In genomic region chr1:187823351-187823750, GRCm38 (mm10) we compare ENCODE assay signal across 28 mouse cellular contexts.
DNase-seq lines count a peak whose midpoint lies in the region; ATAC-seq and TF ChIP-seq lines count a peak whose summit lies in the region.
"Had no signal": no experiment of that assay in that cellular context is flagged by ENCODE, and none has a peak within 500 bp of the region (broad histone marks: within the 10 kb centered on the region; RNA-seq: fewer than 3 reads in every experiment).

No protein-coding gene starts in this region.

- H3K36me3 ChIP-seq in intestine, embryonic 16.5 days (ENCODE audit: control insufficient read depth, insufficient read depth, low read length): no peaks in the 10 kb centered on the region
- H3K36me3 ChIP-seq in kidney, adult 2 months (ENCODE audit: control insufficient read depth, insufficient read depth, low read length): no peaks in the 10 kb centered on the region
- H3K36me3 ChIP-seq in kidney, embryonic 16.5 days (ENCODE audit: insufficient read depth, low read length): no peaks in the 10 kb centered on the region
- no peaks in the 10 kb centered on the region for H3K36me3 ChIP-seq in hindbrain, embryonic 12.5 days
- H3K36me3 ChIP-seq: embryonic facial prominence, embryonic 13.5 days; forebrain, embryonic 10.5 days; forebrain, embryonic 15.5 days; limb, embryonic 12.5 days; lung, embryonic 15.5 days; neural tube, embryonic 12.5 days had no signal

- WGBS in intestine, embryonic 16.5 days: 53% methylated on average over 5 of the region's 5 CpGs
- WGBS in kidney, adult 2 months: 47% methylated on average over 5 of the region's 5 CpGs
- WGBS in kidney, embryonic 16.5 days: 66% methylated on average over 5 of the region's 5 CpGs
- WGBS in hindbrain, embryonic 12.5 days: 57% methylated on average over 5 of the region's 5 CpGs

- no peaks in the 10 kb centered on the region for H3K27me3 ChIP-seq in intestine, embryonic 16.5 days (replicated peaks; ENCODE audit: control insufficient read depth, insufficient read depth, low read length)
- H3K27me3 ChIP-seq in kidney, adult 2 months (replicated peaks; ENCODE audit: control insufficient read depth, insufficient read depth, low read length): no peaks in the 10 kb centered on the region
- no peaks in the 10 kb centered on the region for H3K27me3 ChIP-seq in kidney, embryonic 16.5 days (ENCODE audit: insufficient read depth, low read length)
- H3K27me3 ChIP-seq in hindbrain, embryonic 12.5 days: no peaks in the 10 kb centered on the region
- H3K27me3 ChIP-seq: embryonic facial prominence, embryonic 13.5 days; limb, embryonic 12.5 days; lung, embryonic 15.5 days; neural tube, embryonic 12.5 days had no signal

- peaks cover 13% of the 10 kb centered on the region for H3K4me1 ChIP-seq in intestine, embryonic 16.5 days (ENCODE audit: control insufficient read depth, insufficient read depth, low read length)
- peaks cover 27% of the 10 kb centered on the region; the same call in 1 of the 2 replicates for H3K4me1 ChIP-seq in kidney, adult 2 months (ENCODE audit: control insufficient read depth, insufficient read depth, low read length)
- peaks cover 23% of the 10 kb centered on the region for H3K4me1 ChIP-seq in kidney, embryonic 16.5 days (ENCODE audit: insufficient read depth, low read length)
- H3K4me1 ChIP-seq in hindbrain, embryonic 12.5 days: no peaks in the 10 kb centered on the region
- H3K4me1 ChIP-seq: forebrain, embryonic 15.5 days; limb, embryonic 12.5 days; neural tube, embryonic 12.5 days had no signal

- no peaks in the 10 kb centered on the region for H3K9me3 ChIP-seq in intestine, embryonic 16.5 days (ENCODE audit: control insufficient read depth, low read length)
- no peaks in the 10 kb centered on the region for H3K9me3 ChIP-seq in kidney, embryonic 16.5 days (ENCODE audit: low read length)
- 0 out of 2 replicates have a peak, but pooled peaks cover 3% of the 10 kb centered on the region for H3K9me3 ChIP-seq in hindbrain, embryonic 12.5 days (replicated peaks)
- H3K9me3 ChIP-seq: embryonic facial prominence, embryonic 13.5 days; forebrain, embryonic 10.5 days; forebrain, embryonic 15.5 days; limb, embryonic 12.5 days; lung, embryonic 15.5 days; neural tube, embryonic 12.5 days had no signal

- no peak overlapping the region for H3K9ac ChIP-seq in intestine, embryonic 16.5 days (ENCODE audit: low read depth, low read length)
- H3K9ac ChIP-seq in kidney, embryonic 16.5 days (replicated peaks; ENCODE audit: low read length): no peak overlapping the region
- no peak overlapping the region for H3K9ac ChIP-seq in hindbrain, embryonic 12.5 days
- H3K9ac ChIP-seq: embryonic facial prominence, embryonic 13.5 days; forebrain, embryonic 15.5 days; hindbrain, embryonic 14.5 days; limb, embryonic 12.5 days; lung, embryonic 15.5 days; neural tube, embryonic 12.5 days had no signal

- H3K4me3 ChIP-seq in intestine, embryonic 16.5 days (ENCODE audit: low read length): no peak overlapping the region
- H3K4me3 ChIP-seq in kidney, adult 2 months (ENCODE audit: insufficient read depth, low read depth, low read length): no peak overlapping the region
- no peak overlapping the region for H3K4me3 ChIP-seq in kidney, embryonic 16.5 days (ENCODE audit: low read length)
- no peak overlapping the region for H3K4me3 ChIP-seq in hindbrain, embryonic 12.5 days
- H3K4me3 ChIP-seq: embryonic facial prominence, embryonic 13.5 days; forebrain, embryonic 10.5 days; forebrain, embryonic 15.5 days; layer of hippocampus, adult 2 months; limb, embryonic 12.5 days; lung, embryonic 15.5 days; myocyte; neural tube, embryonic 12.5 days had no signal

- peak; percentile 90 for DNase-seq in kidney, adult 2 months
- DNase-seq in kidney, postnatal 36 days: peak; percentile 80 to 90
- DNase-seq in left cerebral cortex, postnatal 10 days (ENCODE audit: extremely low spot score in 1 of 2, low spot score in 2 of 2): no peak
- DNase-seq in testis, postnatal 14 days (ENCODE audit: low spot score): no peak
- no peak for DNase-seq in embryo, embryonic 10 days (ENCODE audit: low spot score)
- DNase-seq: B cell, adult 2 months; cerebellum, adult 8-10 months; gastrocnemius, postnatal 25 days; heart, postnatal 36 days; lung, postnatal 36 days; right cerebral cortex, adult 18-20 months; spleen, adult 18-20 months; thymus, postnatal 4 days had no signal

- no peak for TF ChIP-seq CTCF in kidney, adult 2 months (conservative IDR thresholded peaks at IDR 0.05; ENCODE audit: insufficient read depth, insufficient read length, low read depth, low read length)

- TF ChIP-seq POLR2A in kidney, adult 2 months (IDR thresholded peaks at IDR 0.05; ENCODE audit: low read depth, low read length): no peak

- intact Hi-C loops in left cerebral cortex, postnatal 10 days (cut with DNase I): no loop called here

- no peak overlapping the region for H3K4me2 ChIP-seq in intestine, embryonic 16.5 days (ENCODE audit: low read depth, low read length)
- H3K4me2 ChIP-seq in kidney, embryonic 16.5 days (replicated peaks; ENCODE audit: low read depth, low read length): no peak overlapping the region
- no peak overlapping the region for H3K4me2 ChIP-seq in hindbrain, embryonic 12.5 days (replicated peaks)
- H3K4me2 ChIP-seq: embryonic facial prominence, embryonic 13.5 days; forebrain, embryonic 15.5 days; heart, embryonic 11.5 days; hindbrain, embryonic 14.5 days; limb, embryonic 12.5 days; lung, embryonic 15.5 days; midbrain, embryonic 11.5 days; neural tube, embryonic 12.5 days had no signal

- peak; percentile 55; the same call in 1 of the 2 replicates for ATAC-seq in intestine, embryonic 16.5 days
- ATAC-seq in kidney, embryonic 16.5 days (ENCODE audit: low FRiP score, low TSS enrichment): peak; percentile 85
- no peak for ATAC-seq in hindbrain, embryonic 12.5 days (ENCODE audit: low FRiP score)
- ATAC-seq: activated CD4-positive, CD25-positive, alpha-beta regulatory T cell, adult 4 months; forebrain, embryonic 15.5 days had no signal

- no peak overlapping the region for H3K27ac ChIP-seq in intestine, embryonic 16.5 days (ENCODE audit: low read length)
- H3K27ac ChIP-seq in kidney, adult 2 months (ENCODE audit: insufficient read depth, low read depth, low read length): peak overlapping the region; percentile 54; the same call in 1 of the 2 replicates
- peak overlapping the region; percentile 70 for H3K27ac ChIP-seq in kidney, embryonic 16.5 days (ENCODE audit: low read length)
- no peak overlapping the region for H3K27ac ChIP-seq in hindbrain, embryonic 12.5 days
- H3K27ac ChIP-seq: embryonic facial prominence, embryonic 13.5 days; forebrain, embryonic 10.5 days; forebrain, embryonic 15.5 days; hindbrain, embryonic 14.5 days; layer of hippocampus, adult 2 months; limb, embryonic 12.5 days; lung, embryonic 15.5 days; neural tube, embryonic 12.5 days had no signal

Comparison
In these comparisons a context has a peak if more than half of its experiments do, and no peak if none do; other contexts are left out.
1. H3K27ac ChIP-seq: peak in kidney, adult 2 months (single experiment) and kidney, embryonic 16.5 days (single experiment); none in intestine, embryonic 16.5 days (single experiment) and hindbrain, embryonic 12.5 days (single experiment).
2. DNase-seq: peak in kidney, adult 2 months (single experiment) and kidney, postnatal 36 days (2 of 2); none in left cerebral cortex, postnatal 10 days (0 of 2), testis, postnatal 14 days (single experiment) and embryo, embryonic 10 days (single experiment).